Mouse (Mus musculus): ENCODE data around the gene Slc25a28.

DNA sequence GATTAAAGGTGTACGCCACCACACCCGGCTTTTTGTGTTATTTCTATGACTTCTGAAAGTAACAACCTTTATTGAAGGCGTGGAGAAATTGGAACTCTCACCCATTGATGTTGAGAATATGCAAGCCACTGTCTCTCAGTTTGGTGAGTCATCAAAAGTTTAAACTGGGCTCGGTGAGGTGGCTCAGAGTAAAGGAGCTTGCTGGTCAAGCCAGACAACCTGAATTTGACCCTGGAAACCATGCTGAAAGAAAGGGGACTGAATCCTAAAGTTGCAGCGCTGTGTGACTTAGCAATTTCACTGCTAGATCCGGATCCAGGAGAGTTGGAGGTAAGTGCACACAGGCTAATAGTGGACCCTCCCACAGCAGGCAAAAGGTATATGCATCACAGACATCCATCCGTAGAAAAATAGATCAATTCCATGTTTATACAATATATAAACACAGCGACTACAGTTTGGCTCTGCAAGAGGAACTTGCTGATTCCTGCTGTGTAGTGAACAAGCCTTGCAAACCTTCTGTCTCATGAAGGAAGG is 3.9 kb upstream of the Slc25a28 start:
- TF ChIP-seq CTCF (IDR thresholded peaks at IDR 0.05; ENCODE audit: low read depth), result no peak
- no peak for TF ChIP-seq EP300 (IDR thresholded peaks at IDR 0.05; ENCODE audit: low read depth)
